Mouse (Mus musculus): Measurements from ENCODE around the gene 2700081O15Rik.

DNA sequence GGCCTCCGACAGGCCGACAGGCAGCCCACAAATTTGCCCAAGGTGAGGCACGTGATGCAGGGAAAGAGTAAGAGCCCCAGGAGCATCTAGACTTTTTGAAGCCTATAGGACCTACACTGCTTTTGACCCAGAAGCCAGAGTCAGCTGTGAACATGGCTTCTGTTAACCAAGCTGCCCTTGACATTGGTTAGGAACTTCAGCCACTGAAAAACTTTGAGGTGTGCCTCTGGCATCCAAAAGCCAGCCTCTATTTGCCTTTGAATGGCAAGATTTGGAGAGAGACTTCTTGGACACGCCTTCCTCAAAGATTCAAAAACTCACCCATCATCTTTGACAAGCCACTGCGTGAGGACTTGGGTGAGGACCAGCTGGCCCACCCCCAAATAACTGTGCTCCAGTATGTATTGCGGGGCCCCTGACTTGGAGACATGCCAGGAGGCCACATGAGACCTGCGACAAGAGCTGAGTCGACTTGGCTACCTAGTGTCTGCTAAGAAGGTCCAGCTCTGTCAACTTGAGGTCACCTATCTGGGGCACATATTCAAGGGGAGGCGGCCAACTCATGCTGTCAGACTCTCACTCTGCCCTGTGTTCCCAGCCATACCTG, 12.7 kb upstream of the 2700081O15Rik start:
- TF ChIP-seq CTCF (IDR thresholded peaks at IDR 0.05; ENCODE audit: control insufficient read depth, insufficient read depth, insufficient replicate concordance, low read depth, low read length) (no peak), POLR2A (IDR thresholded peaks at IDR 0.05; ENCODE audit: control insufficient read depth, low read depth, low read length) (no peak)
